Mouse (Mus musculus): ENCODE measurements around the gene Tfip11. TPM values are rescaled to one million over a fixed set of nuclear protein-coding genes. Genes with fewer than 3 reads are reported as not detected.
"Not testable (repeated sequence)": the region's sequence is repeated elsewhere in the genome, so short reads cannot be mapped to it uniquely, and the experiment has no call there.

Tfip11 gene
- polyA plus RNA-seq, 1 experiment from 2014 or later: 37.2 TPM

- Histone ChIP-seq H3K4me1 (ENCODE audit: control insufficient read depth, insufficient read depth, low read length) (peaks cover 8% of the 10 kb centered on the region; the same call in 1 of the 2 replicates), H3K9me3 (replicated peaks; ENCODE audit: control insufficient read depth, low read length, poor library complexity, severe bottlenecking) (no peaks in the 10 kb centered on the region), H3K4me3 (ENCODE audit: low read depth, low read length) (no peak overlapping the region), H3K36me3 (ENCODE audit: control insufficient read depth, insufficient read depth, low read length) (peaks cover 16% of the 10 kb centered on the region), H3K27me3 (ENCODE audit: control insufficient read depth, insufficient read depth, low read depth, low read length) (no peaks in the 10 kb centered on the region), H3K4me2 (ENCODE audit: low read length) (peak overlapping the region; percentile 5; the same call in 1 of the 2 replicates), H3K27ac (ENCODE audit: low read length) (peak overlapping the region; percentile 72), H3K9ac (ENCODE audit: low read depth, low read length) (peak overlapping the region; percentile 15; the same call in 1 of the 2 replicates)
- peak; percentile 77 for ATAC-seq
- WGBS: 48% methylated on average over 11 of the region's 11 CpGs
These were observed 12.8 kb upstream of the Tfip11 start for GRCm38 (mm10) chr5:112313222-112313885.

GRCm38 (mm10) chr5:112316468-112316867, 9.7 kb upstream of the Tfip11 start:
- ATAC-seq: no peak
- Histone ChIP-seq H3K4me3 (ENCODE audit: low read depth, low read length) (no peak overlapping the region), H3K4me2 (ENCODE audit: low read length) (no peak overlapping the region), H3K9ac (ENCODE audit: low read depth, low read length) (no peak overlapping the region), H3K27me3 (ENCODE audit: control insufficient read depth, insufficient read depth, low read depth, low read length) (no peaks in the 10 kb centered on the region), H3K27ac (ENCODE audit: low read length) (no peak overlapping the region), H3K9me3 (replicated peaks; ENCODE audit: control insufficient read depth, low read length, poor library complexity, severe bottlenecking) (no peaks in the 10 kb centered on the region), H3K36me3 (ENCODE audit: control insufficient read depth, insufficient read depth, low read length) (peaks cover 7% of the 10 kb centered on the region), H3K4me1 (ENCODE audit: control insufficient read depth, insufficient read depth, low read length) (peaks cover 8% of the 10 kb centered on the region; the same call in 1 of the 2 replicates)
- WGBS: 56% methylated on average over 5 of the region's 5 CpGs

- WGBS: 68% methylated on average over 5 of the region's 5 CpGs
- Histone ChIP-seq H3K9ac (ENCODE audit: low read depth, low read length) (no peak overlapping the region), H3K27me3 (ENCODE audit: control insufficient read depth, insufficient read depth, low read depth, low read length) (no peaks in the 10 kb centered on the region), H3K27ac (ENCODE audit: low read length) (no peak overlapping the region), H3K4me1 (ENCODE audit: control insufficient read depth, insufficient read depth, low read length) (peaks cover 8% of the 10 kb centered on the region; the same call in 1 of the 2 replicates), H3K4me3 (ENCODE audit: low read depth, low read length) (no peak overlapping the region), H3K36me3 (ENCODE audit: control insufficient read depth, insufficient read depth, low read length) (peaks cover 6% of the 10 kb centered on the region), H3K4me2 (ENCODE audit: low read length) (no peak overlapping the region), H3K9me3 (replicated peaks; ENCODE audit: control insufficient read depth, low read length, poor library complexity, severe bottlenecking) (no peaks in the 10 kb centered on the region)
- no peak for ATAC-seq
These were observed 8.8 kb upstream of the Tfip11 start for GRCm38 (mm10) chr5:112317328-112317727.

GRCm38 (mm10) chr5:112319343-112319742, 6.8 kb upstream of the Tfip11 start:
- not testable (repeated sequence) for ATAC-seq; H3K4me1 ChIP-seq (ENCODE audit: control insufficient read depth, insufficient read depth, low read length); H3K36me3 ChIP-seq (ENCODE audit: control insufficient read depth, insufficient read depth, low read length); H3K4me3 ChIP-seq (ENCODE audit: low read depth, low read length); H3K9me3 ChIP-seq (replicated peaks; ENCODE audit: control insufficient read depth, low read length, poor library complexity, severe bottlenecking); H3K27ac ChIP-seq (ENCODE audit: low read length); H3K9ac ChIP-seq (ENCODE audit: low read depth, low read length); H3K27me3 ChIP-seq (ENCODE audit: control insufficient read depth, insufficient read depth, low read depth, low read length); H3K4me2 ChIP-seq (ENCODE audit: low read length)
- WGBS: 64% methylated on average over 2 of the region's 2 CpGs

GRCm38 (mm10) chr5:112320379-112320778, 5.8 kb upstream of the Tfip11 start:
- Histone ChIP-seq H3K4me1 (ENCODE audit: control insufficient read depth, insufficient read depth, low read length) (no peaks in the 10 kb centered on the region), H3K9ac (ENCODE audit: low read depth, low read length) (no peak overlapping the region), H3K36me3 (ENCODE audit: control insufficient read depth, insufficient read depth, low read length) (peaks cover 6% of the 10 kb centered on the region), H3K4me2 (ENCODE audit: low read length) (no peak overlapping the region), H3K27ac (ENCODE audit: low read length) (no peak overlapping the region), H3K27me3 (ENCODE audit: control insufficient read depth, insufficient read depth, low read depth, low read length) (no peaks in the 10 kb centered on the region), H3K4me3 (ENCODE audit: low read depth, low read length) (no peak overlapping the region), H3K9me3 (replicated peaks; ENCODE audit: control insufficient read depth, low read length, poor library complexity, severe bottlenecking) (no peaks in the 10 kb centered on the region)
- no peak for ATAC-seq
- 86% methylated on average over 5 of the region's 5 CpGs for WGBS

GRCm38 (mm10) chr5:112320936-112321335, 5.2 kb upstream of the Tfip11 start:
- no peaks in the 10 kb centered on the region for H3K9me3 ChIP-seq (replicated peaks; ENCODE audit: control insufficient read depth, low read length, poor library complexity, severe bottlenecking)
- H3K4me1 ChIP-seq (ENCODE audit: control insufficient read depth, insufficient read depth, low read length): 0 out of 2 replicates have a peak, but pooled peaks cover 2% of the 10 kb centered on the region
- no peak overlapping the region for H3K27ac ChIP-seq (ENCODE audit: low read length)
- H3K4me2 ChIP-seq (ENCODE audit: low read length): no peak overlapping the region
- no peak overlapping the region for H3K4me3 ChIP-seq (ENCODE audit: low read depth, low read length)
- no peak overlapping the region for H3K9ac ChIP-seq (ENCODE audit: low read depth, low read length)
- 79% methylated on average over 6 of the region's 6 CpGs for WGBS
- H3K36me3 ChIP-seq (ENCODE audit: control insufficient read depth, insufficient read depth, low read length): peaks cover 3% of the 10 kb centered on the region; the same call in 1 of the 2 replicates
- ATAC-seq: no peak
- no peaks in the 10 kb centered on the region for H3K27me3 ChIP-seq (ENCODE audit: control insufficient read depth, insufficient read depth, low read depth, low read length)

GRCm38 (mm10) chr5:112321376-112321775, 4.8 kb upstream of the Tfip11 start:
- Histone ChIP-seq H3K27ac (ENCODE audit: low read length) (no peak overlapping the region), H3K9me3 (replicated peaks; ENCODE audit: control insufficient read depth, low read length, poor library complexity, severe bottlenecking) (no peaks in the 10 kb centered on the region), H3K9ac (ENCODE audit: low read depth, low read length) (no peak overlapping the region), H3K27me3 (ENCODE audit: control insufficient read depth, insufficient read depth, low read depth, low read length) (no peaks in the 10 kb centered on the region), H3K4me1 (ENCODE audit: control insufficient read depth, insufficient read depth, low read length) (0 out of 2 replicates have a peak, but pooled peaks cover 2% of the 10 kb centered on the region), H3K4me2 (ENCODE audit: low read length) (no peak overlapping the region), H3K4me3 (ENCODE audit: low read depth, low read length) (no peak overlapping the region), H3K36me3 (ENCODE audit: control insufficient read depth, insufficient read depth, low read length) (peaks cover 2% of the 10 kb centered on the region; the same call in 1 of the 2 replicates)
- no peak for ATAC-seq
- WGBS: 77% methylated on average over 4 of the region's 4 CpGs

GRCm38 (mm10) chr5:112323246-112323645, 2.9 kb upstream of the Tfip11 start:
- ATAC-seq: no peak
- Histone ChIP-seq H3K27me3 (ENCODE audit: control insufficient read depth, insufficient read depth, low read depth, low read length) (no peaks in the 10 kb centered on the region), H3K4me2 (ENCODE audit: low read length) (no peak overlapping the region), H3K4me1 (ENCODE audit: control insufficient read depth, insufficient read depth, low read length) (peaks cover 14% of the 10 kb centered on the region), H3K36me3 (ENCODE audit: control insufficient read depth, insufficient read depth, low read length) (no peaks in the 10 kb centered on the region), H3K9ac (ENCODE audit: low read depth, low read length) (no peak overlapping the region), H3K4me3 (ENCODE audit: low read depth, low read length) (no peak overlapping the region), H3K9me3 (replicated peaks; ENCODE audit: control insufficient read depth, low read length, poor library complexity, severe bottlenecking) (no peaks in the 10 kb centered on the region), H3K27ac (ENCODE audit: low read length) (no peak overlapping the region)
- WGBS: 91% methylated on average over 6 of the region's 6 CpGs

- ATAC-seq: peak; percentile 32
- WGBS: 39% methylated on average over 24 of the region's 24 CpGs
- Histone ChIP-seq H3K27ac (ENCODE audit: low read length) (no peak overlapping the region), H3K9ac (ENCODE audit: low read depth, low read length) (no peak overlapping the region), H3K9me3 (replicated peaks; ENCODE audit: control insufficient read depth, low read length, poor library complexity, severe bottlenecking) (no peaks in the 10 kb centered on the region), H3K36me3 (ENCODE audit: control insufficient read depth, insufficient read depth, low read length) (peaks cover 10% of the 10 kb centered on the region), H3K4me3 (ENCODE audit: low read depth, low read length) (no peak overlapping the region), H3K27me3 (ENCODE audit: control insufficient read depth, insufficient read depth, low read depth, low read length) (no peaks in the 10 kb centered on the region), H3K4me2 (ENCODE audit: low read length) (peak overlapping the region; percentile 18; the same call in 1 of the 2 replicates), H3K4me1 (ENCODE audit: control insufficient read depth, insufficient read depth, low read length) (peaks cover 14% of the 10 kb centered on the region)
These were observed 1.3 kb upstream of the Tfip11 start for GRCm38 (mm10) chr5:112324637-112325545.

Data from midbrain, embryonic 16.5 days (tissue).